Mouse (Mus musculus) kidney, embryonic 16.5 days (tissue): ENCODE data around the gene Ralgapa1. TPM values are rescaled to one million over a fixed set of nuclear protein-coding genes. Genes with fewer than 3 reads are reported as not detected.
"Not testable (repeated sequence)": the region's sequence is repeated elsewhere in the genome, so short reads cannot be mapped to it uniquely, and the experiment has no call there.

Source experiments
- ATAC-seq: fragments of 200-750 bp; cut with Nextera tagmentation; 2 replicates; pipeline ENCODE4 v1.8.0; 2017; ENCODE audit warnings: moderate TSS enrichment; ENCODE audit not compliant: low FRiP score, low TSS enrichment
- H3K27ac ChIP-seq: fragments of 300-500 bp; sonication (generic); 2 replicates; pipeline ENCODE4 v1.5.1; 2014; ENCODE audit warnings: low read length
- H3K27me3 ChIP-seq: fragments of 300-500 bp; sonication (generic); 2 replicates; pipeline ENCODE4 v1.6.1; 2014; ENCODE audit warnings: low read length, control low read depth, mixed read lengths; ENCODE audit not compliant: insufficient read depth
- H3K36me3 ChIP-seq: fragments of 300-500 bp; sonication (generic); 2 replicates; pipeline ENCODE4 v1.6.1; 2014; ENCODE audit warnings: low read length, control low read depth, mixed read lengths; ENCODE audit not compliant: insufficient read depth
- H3K4me1 ChIP-seq: fragments of 300-500 bp; sonication (generic); 2 replicates; pipeline ENCODE4 v1.6.1; 2014; ENCODE audit warnings: low read length, control low read depth, mixed read lengths; ENCODE audit not compliant: insufficient read depth
- H3K4me2 ChIP-seq: fragments of 300-500 bp; sonication (generic); replicated peaks from 2 replicates; pipeline ENCODE4 v1.6.1; 2014; ENCODE audit warnings: low read depth, low read length
- H3K4me3 ChIP-seq: fragments of 300-500 bp; sonication (generic); 2 replicates; pipeline ENCODE4 v1.5.1; 2014; ENCODE audit warnings: mild to moderate bottlenecking, low read length
- H3K9ac ChIP-seq: fragments of 300-500 bp; sonication (generic); replicated peaks from 2 replicates; pipeline ENCODE4 v1.6.1; 2014; ENCODE audit warnings: low read length
- H3K9me3 ChIP-seq: fragments of 300-500 bp; sonication (generic); 2 replicates; pipeline ENCODE4 v1.6.1; 2016; ENCODE audit warnings: low read length, control low read depth
- WGBS: fragments of 180-500 bp; shearing (Covaris S2); extraction: QIAGEN DNeasy Blood & Tissue Kit; methylation state at CpG from one replicate; pipeline ENCODE4 v1.1.7; 2014; 5-methylcytosine and 5-hydroxymethylcytosine counted together
- polyA plus RNA-seq: library from polyadenylated mRNA; unstranded; fragments of >200 nt; fragmentation: Nextera tagmentation; extraction: Ambion mirVana; gene quantifications from 2 replicates; pipeline ENCODE4 v1.2.1, GENCODE M21; 2015

Ralgapa1 gene
- polyA plus RNA-seq, 1 experiment from 2014 or later = 10.6 TPM

DNA sequence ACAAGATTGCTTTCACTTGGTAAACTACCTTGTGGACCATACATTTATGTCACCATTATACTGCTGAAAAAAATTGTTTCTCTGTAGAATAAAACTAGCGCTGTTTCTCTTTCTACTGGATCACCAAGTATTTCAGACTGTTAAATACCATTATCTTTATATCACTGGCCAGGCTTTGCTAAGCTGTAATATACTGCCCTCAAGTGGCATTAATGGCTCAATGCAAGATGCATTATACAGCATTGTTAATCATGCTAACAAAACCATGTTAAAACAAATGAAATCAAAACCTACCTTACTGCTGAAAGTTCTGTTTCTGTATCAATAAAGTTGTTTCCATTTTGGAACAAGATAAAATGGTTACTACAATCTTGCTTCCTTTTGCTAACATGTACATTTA is 100.6 kb downstream of the Ralgapa1 start:
- no peak overlapping the region for H3K4me3 ChIP-seq
- no peak overlapping the region for H3K27ac ChIP-seq
- no peak overlapping the region for H3K9ac ChIP-seq
- H3K27me3 ChIP-seq = no peaks in the 10 kb centered on the region
- 77% methylated on average over 1 of the region's 1 CpGs for WGBS
- no peaks in the 10 kb centered on the region for H3K4me1 ChIP-seq
- ATAC-seq = no peak
- H3K36me3 ChIP-seq = peaks cover 25% of the 10 kb centered on the region
- no peak overlapping the region for H3K4me2 ChIP-seq
- H3K9me3 ChIP-seq = no peaks in the 10 kb centered on the region

DNA sequence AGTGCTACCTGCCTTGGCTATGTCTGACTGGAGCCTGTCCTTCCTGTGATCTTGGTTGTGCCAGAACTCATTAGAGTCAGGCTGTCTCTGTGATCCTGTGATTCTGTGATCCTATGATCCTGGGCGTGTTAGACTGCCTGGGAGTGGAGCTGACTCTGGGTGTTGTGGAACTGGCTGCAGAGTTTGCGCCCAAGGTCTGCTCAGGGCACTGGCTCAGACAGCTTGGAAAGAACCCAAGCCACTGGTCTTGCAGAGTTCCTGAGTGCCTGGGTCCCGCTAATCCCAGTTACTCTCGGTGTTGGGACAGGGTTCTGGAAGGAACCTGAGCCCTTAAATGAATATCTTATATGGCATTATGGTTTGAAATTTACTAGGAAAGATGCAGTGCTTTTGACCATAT is 115.1 kb downstream of the Ralgapa1 start:
- Histone ChIP-seq H3K27ac (no peak overlapping the region), H3K4me3 (no peak overlapping the region), H3K9me3 (no peaks in the 10 kb centered on the region), H3K36me3 (peaks cover 19% of the 10 kb centered on the region), H3K9ac (no peak overlapping the region), H3K4me1 (no peaks in the 10 kb centered on the region), H3K4me2 (no peak overlapping the region), H3K27me3 (no peaks in the 10 kb centered on the region)
- no peak for ATAC-seq
- 91% methylated on average over 4 of the region's 4 CpGs for WGBS

DNA sequence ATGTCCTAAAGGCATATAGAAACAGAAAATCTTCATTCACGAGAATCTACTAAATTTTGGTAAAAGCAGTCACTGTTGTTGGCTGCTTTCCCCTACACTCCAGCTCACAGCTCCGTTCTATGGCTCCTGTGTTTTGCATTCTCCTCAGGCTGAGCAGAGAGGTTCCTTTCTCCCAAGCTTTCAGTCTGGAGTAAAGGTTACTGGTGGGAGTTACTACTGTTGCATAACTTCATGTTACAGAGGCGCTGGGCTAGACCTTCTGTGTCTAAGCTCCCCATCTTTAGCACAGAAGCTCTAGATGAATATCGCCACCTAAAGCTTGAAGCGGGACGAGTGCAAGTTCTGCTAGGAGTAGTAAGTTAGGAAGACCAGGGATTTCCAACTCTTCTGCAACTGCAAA is 154.3 kb downstream of the Ralgapa1 start:
- 91% methylated on average over 6 of the region's 6 CpGs for WGBS
- Histone ChIP-seq H3K9me3 (no peaks in the 10 kb centered on the region), H3K4me2 (no peak overlapping the region)

DNA sequence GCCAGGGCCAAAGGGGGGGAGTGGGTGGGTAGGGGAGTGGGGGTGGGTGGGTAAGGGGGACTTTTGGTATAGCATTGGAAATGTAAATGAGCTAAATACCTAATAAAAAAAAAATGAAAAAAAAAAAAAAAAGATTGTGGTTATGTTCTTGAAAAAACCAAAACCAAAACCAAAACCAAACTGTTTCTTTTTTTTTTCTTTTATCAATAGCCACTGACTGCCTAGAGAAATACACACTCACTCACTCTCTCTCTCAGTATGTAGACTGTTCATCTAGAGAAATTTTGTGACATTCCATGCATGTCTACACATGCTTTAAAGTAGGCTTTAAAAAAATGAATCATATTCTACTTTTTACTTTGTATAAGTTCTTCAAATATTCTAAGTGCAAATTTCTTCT is 157.8 kb downstream of the Ralgapa1 start:
- not testable (repeated sequence) for ATAC-seq, H3K27ac ChIP-seq
- 0 out of 2 replicates have a peak, but pooled peaks cover 11% of the 10 kb centered on the region for H3K36me3 ChIP-seq

More for the DNA sequence above, 154.3 kb downstream of the Ralgapa1 start:
- H3K27me3 ChIP-seq = no peaks in the 10 kb centered on the region
- no peak overlapping the region for H3K9ac ChIP-seq
- H3K36me3 ChIP-seq = 0 out of 2 replicates have a peak, but pooled peaks cover 11% of the 10 kb centered on the region
- H3K4me3 ChIP-seq = no peak overlapping the region
- H3K27ac ChIP-seq = no peak overlapping the region
- no peaks in the 10 kb centered on the region for H3K4me1 ChIP-seq
- no peak for ATAC-seq

DNA sequence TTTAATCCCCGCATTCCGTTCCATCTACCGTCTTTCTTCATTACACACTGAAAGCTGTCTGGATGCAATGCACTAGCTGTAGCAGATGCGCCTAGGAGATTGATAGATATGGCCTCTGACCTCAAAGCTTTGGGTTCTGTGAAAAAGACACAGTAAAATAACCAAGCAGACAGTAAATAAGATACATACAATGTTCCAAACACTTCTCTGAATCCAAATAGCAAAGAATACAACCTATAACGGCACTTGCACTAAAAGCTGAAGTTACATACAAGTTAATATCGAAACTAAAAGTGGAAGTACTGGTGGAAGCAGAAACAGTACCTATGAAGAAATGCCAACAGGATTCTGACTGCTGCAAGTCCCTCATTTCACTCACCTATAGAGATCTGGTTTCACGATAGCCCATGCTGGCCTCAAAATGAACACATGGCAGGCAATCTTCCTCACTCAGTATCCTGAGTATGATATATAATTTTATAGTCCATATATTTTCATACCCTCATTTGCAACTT is 172.9 kb downstream of the Ralgapa1 start:
- Histone ChIP-seq H3K27ac (no peak overlapping the region), H3K9me3 (no peaks in the 10 kb centered on the region), H3K4me1 (no peaks in the 10 kb centered on the region), H3K27me3 (no peaks in the 10 kb centered on the region), H3K4me2 (no peak overlapping the region), H3K4me3 (no peak overlapping the region), H3K36me3 (no peaks in the 10 kb centered on the region), H3K9ac (no peak overlapping the region)
- WGBS = 92% methylated on average over 7 of the region's 7 CpGs
- ATAC-seq = no peak

More for the DNA sequence above, 157.8 kb downstream of the Ralgapa1 start:
- H3K27me3 ChIP-seq, H3K9me3 ChIP-seq, H3K4me3 ChIP-seq, H3K4me2 ChIP-seq, H3K9ac ChIP-seq, H3K4me1 ChIP-seq: not testable (repeated sequence)

DNA sequence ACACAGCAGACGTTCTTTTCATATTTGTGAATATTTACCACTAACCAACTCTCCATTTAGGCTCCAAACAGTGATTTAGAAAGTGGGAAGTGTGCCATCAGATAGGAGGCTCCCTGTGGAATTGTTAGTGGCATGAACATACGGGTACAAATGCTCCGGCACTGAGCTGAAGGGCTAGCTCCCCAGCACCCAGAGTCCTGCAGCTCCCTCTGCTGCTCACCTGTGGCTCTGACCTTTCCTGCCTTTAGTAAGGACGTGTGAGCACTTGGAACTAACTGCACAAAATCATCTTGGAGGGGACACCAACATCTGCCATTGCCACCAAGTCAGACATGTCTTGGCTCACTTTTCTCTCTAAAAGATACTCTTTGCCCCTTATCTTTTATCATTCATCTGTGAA is 194.3 kb downstream of the Ralgapa1 start:
- 46% methylated on average over 4 of the region's 4 CpGs for WGBS
- Histone ChIP-seq H3K4me2 (no peak overlapping the region), H3K27me3 (no peaks in the 10 kb centered on the region), H3K36me3 (no peaks in the 10 kb centered on the region), H3K9ac (no peak overlapping the region), H3K4me1 (no peaks in the 10 kb centered on the region), H3K4me3 (no peak overlapping the region), H3K27ac (no peak overlapping the region), H3K9me3 (no peaks in the 10 kb centered on the region)
- ATAC-seq = no peak

DNA sequence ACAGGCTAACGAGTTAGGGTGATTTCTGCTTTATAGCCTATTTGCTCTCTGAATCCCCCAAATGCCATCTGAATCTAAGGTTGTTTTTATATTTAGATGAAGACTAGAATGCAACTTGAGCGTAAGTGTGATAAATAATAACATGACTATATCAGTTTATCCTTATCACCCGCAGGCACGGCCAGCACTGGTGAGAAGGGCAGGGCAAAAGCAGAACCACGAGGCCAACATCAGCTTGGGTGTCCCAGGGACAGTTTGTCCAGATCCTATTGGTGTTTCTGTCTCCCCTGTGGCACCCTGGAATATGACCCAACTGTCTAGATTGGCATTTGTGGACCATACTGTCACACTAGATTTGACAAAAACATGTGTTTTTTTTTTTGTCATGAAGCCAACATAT is 197.7 kb downstream of the Ralgapa1 start:
- Histone ChIP-seq H3K27ac (no peak overlapping the region), H3K9me3 (no peaks in the 10 kb centered on the region), H3K4me3 (no peak overlapping the region), H3K36me3 (no peaks in the 10 kb centered on the region), H3K9ac (no peak overlapping the region), H3K4me2 (no peak overlapping the region), H3K4me1 (no peaks in the 10 kb centered on the region), H3K27me3 (no peaks in the 10 kb centered on the region)
- 84% methylated on average over 5 of the region's 5 CpGs for WGBS
- no peak for ATAC-seq

DNA sequence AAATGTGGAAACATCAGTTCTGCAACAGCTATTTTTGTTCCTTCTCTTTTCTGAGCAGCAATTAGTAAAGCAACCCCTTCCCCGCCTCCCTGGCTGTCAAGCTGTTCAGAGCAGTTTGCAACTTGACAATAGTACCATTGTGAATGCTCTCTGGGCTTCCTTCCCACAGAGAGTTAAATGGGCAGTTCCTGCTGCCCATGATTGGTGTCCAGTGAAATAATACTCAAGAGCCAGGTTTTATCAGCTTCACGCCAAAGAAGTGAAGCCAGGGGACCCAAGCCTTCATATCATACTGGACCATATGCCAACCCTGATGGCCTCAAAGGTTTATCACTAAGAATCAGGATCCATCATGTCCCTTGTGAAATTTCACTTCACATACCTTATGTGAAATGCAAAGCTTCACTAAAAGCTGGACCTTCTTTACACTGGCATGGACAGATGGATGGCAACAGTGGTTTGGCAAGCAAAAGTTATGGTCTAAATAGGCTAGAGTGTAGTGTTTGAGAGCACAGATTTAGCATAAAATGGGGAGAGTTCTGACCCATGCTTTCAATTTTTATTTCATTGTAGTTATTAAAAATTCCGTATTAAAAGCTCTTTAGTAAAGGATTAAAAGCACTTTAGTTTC is 198.2 kb downstream of the Ralgapa1 start:
- Histone ChIP-seq H3K36me3 (no peaks in the 10 kb centered on the region), H3K4me3 (no peak overlapping the region), H3K4me1 (no peaks in the 10 kb centered on the region), H3K27ac (no peak overlapping the region), H3K27me3 (no peaks in the 10 kb centered on the region), H3K9me3 (no peaks in the 10 kb centered on the region), H3K9ac (no peak overlapping the region), H3K4me2 (no peak overlapping the region)
- 62% methylated on average over 3 of the region's 3 CpGs for WGBS
- ATAC-seq = no peak

DNA sequence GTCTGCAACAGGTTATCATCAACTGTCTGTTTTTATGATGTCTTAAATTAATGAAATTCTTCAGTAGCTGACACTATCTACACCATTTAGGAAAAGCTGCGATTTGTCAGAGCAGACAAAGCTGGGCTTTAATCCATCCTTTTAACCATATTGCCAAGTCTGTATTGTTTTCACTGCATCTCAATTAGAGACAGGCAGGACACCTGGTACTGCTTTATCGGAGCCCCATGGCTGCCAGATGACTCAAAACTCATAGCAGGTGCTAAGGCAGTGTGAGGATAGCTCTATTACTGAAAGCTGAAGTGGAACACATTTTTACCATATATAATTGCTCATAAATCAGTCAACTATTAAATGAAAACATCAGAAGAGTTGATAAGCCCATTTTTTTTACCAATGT is 200.6 kb downstream of the Ralgapa1 start:
- no peak overlapping the region for H3K9ac ChIP-seq
- H3K27me3 ChIP-seq = no peaks in the 10 kb centered on the region
- no peaks in the 10 kb centered on the region for H3K4me1 ChIP-seq
- H3K9me3 ChIP-seq = no peaks in the 10 kb centered on the region
- H3K36me3 ChIP-seq = no peaks in the 10 kb centered on the region
- no peak overlapping the region for H3K4me3 ChIP-seq
- no peak overlapping the region for H3K27ac ChIP-seq
- no peak overlapping the region for H3K4me2 ChIP-seq
- no peak for ATAC-seq
- 84% methylated on average over 2 of the region's 2 CpGs for WGBS

DNA sequence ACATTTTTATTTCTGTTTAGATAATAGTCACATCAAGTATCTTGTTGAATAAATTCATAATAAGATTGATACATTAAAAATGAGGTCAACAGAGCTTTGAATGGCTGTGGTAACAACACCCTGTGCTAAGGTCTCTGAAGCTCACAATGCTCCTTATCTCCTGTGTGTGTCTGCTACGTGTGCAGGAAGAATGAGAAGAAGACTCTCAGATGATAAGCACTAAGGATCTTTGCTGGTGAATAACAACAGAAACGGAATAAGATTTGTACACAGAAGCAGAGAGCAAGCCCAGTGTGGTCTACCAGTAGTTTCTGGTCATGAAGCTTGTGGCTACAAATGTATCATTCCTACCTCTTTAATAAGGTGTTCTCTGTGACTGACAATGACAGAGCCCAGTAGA is 210.2 kb downstream of the Ralgapa1 start:
- H3K4me1 ChIP-seq = no peaks in the 10 kb centered on the region
- H3K9ac ChIP-seq = no peak overlapping the region
- H3K27me3 ChIP-seq = no peaks in the 10 kb centered on the region
- H3K4me2 ChIP-seq = no peak overlapping the region
- no peaks in the 10 kb centered on the region for H3K36me3 ChIP-seq
- WGBS = 81% methylated on average over 2 of the region's 2 CpGs
- no peak for ATAC-seq
- no peaks in the 10 kb centered on the region for H3K9me3 ChIP-seq
- H3K27ac ChIP-seq = no peak overlapping the region
- H3K4me3 ChIP-seq = no peak overlapping the region
